Mouse (Mus musculus): ENCODE measurements around the gene Pmel. TPM values are rescaled to one million over a fixed set of nuclear protein-coding genes. Genes with fewer than 3 reads are reported as not detected.
A peak's percentile ranks its signal among the peaks of the same experiment; 100 is the strongest.

The Pmel gene
- polyA plus RNA-seq (2014; fragmentation: Nextera tagmentation; extraction: Ambion mirVana) = 0.34 and 0.87 TPM in 2 replicates

GRCm38 (mm10) chr10:128703895-128704294 lies at the start of gene Pmel:
Gene Pmel (plus strand): TSS chr10:128704195.
- H3K9ac ChIP-seq (ENCODE audit: low read length) = peak within 1 kb of the TSS; percentile 88
- peak within 1 kb of the TSS; percentile 76 for H3K4me3 ChIP-seq (ENCODE audit: low read depth, low read length)
- peaks cover 8% of the 10 kb centered on the region; the same call in 1 of the 2 replicates for H3K4me1 ChIP-seq (ENCODE audit: control insufficient read depth, insufficient read depth, low read length)
- H3K36me3 ChIP-seq (ENCODE audit: control insufficient read depth, insufficient read depth, low read length) = peaks cover 8% of the 10 kb centered on the region; the same call in 1 of the 2 replicates
- DNase-seq (ENCODE audit: low spot score) (no peak), ATAC-seq (ENCODE audit: insufficient number of reproducible peaks, low FRiP score, low TSS enrichment, low read depth) (no peak)
- H3K27me3 ChIP-seq (ENCODE audit: control insufficient read depth, insufficient read depth, low read length) = no peaks in the 10 kb centered on the region
- H3K4me2 ChIP-seq (ENCODE audit: low read depth, severe bottlenecking) = peak within 1 kb of the TSS; percentile 82
- 20% methylated on average over 4 of the region's 4 CpGs for WGBS
- no peaks in the 10 kb centered on the region for H3K9me3 ChIP-seq (ENCODE audit: control insufficient read depth, low read length)
- H3K27ac ChIP-seq (replicated peaks; ENCODE audit: low read depth, low read length) = peak within 1 kb of the TSS; percentile 90

DNA sequence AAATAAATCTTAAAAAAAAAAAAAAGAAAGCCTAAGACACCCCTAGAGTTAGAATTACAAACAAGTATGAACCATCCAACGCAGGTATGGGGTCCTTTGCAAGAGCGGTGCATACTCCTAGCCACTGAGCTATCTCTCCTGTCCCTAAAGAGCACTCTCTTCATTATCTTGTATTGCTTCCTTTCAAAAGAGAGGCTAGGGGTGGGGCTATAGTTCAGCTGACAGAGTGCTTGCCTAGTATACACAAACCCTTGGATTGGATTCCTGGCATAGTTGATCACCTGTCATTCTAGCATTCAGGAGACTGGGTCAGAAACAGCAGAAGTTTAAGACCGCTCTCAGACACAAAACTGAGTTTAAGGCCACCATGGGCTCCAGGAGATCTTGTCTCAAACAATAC lies 48.7 kb upstream of the Pmel start:
- ATAC-seq (ENCODE audit: insufficient number of reproducible peaks, low FRiP score, low TSS enrichment, low read depth) (no peak), DNase-seq (ENCODE audit: low spot score) (no peak)
- no peaks in the 10 kb centered on the region for H3K4me1 ChIP-seq (ENCODE audit: control insufficient read depth, insufficient read depth, low read length)
- no peaks in the 10 kb centered on the region for H3K9me3 ChIP-seq (ENCODE audit: control insufficient read depth, low read length)
- H3K27me3 ChIP-seq (ENCODE audit: control insufficient read depth, insufficient read depth, low read length) = no peaks in the 10 kb centered on the region
- H3K4me2 ChIP-seq (ENCODE audit: low read depth, severe bottlenecking) = no peak overlapping the region
- no peak overlapping the region for H3K4me3 ChIP-seq (ENCODE audit: low read depth, low read length)
- no peak overlapping the region for H3K27ac ChIP-seq (replicated peaks; ENCODE audit: low read depth, low read length)
- H3K36me3 ChIP-seq (ENCODE audit: control insufficient read depth, insufficient read depth, low read length) = no peaks in the 10 kb centered on the region
- no peak overlapping the region for H3K9ac ChIP-seq (ENCODE audit: low read length)
- WGBS = 87% methylated on average over 3 of the region's 3 CpGs

DNA sequence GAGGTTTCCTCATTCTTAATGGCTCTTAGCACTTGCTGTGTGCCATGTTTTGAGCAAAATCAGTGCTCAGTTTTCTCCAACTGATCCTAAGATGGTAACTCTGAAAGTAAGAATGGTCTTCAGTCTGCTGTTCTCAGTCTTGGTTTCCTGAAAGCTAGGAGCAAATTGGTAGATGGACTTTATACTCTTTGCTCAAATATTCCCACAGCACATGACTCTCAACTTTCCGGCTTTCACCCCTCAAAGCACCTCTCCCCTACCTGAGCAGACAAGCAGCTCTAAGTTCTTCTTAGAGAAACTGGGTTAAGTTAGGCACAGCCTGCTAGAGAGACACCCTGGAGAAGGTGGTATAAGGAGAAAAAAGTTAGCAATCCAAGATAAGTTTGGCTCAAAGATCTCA lies 47.3 kb upstream of the Pmel start:
- WGBS = 86% methylated on average over 1 of the region's 1 CpGs
- no peak for DNase-seq (ENCODE audit: low spot score)
- no peak for ATAC-seq (ENCODE audit: insufficient number of reproducible peaks, low FRiP score, low TSS enrichment, low read depth)
- Histone ChIP-seq H3K27ac (replicated peaks; ENCODE audit: low read depth, low read length) (no peak overlapping the region), H3K9ac (ENCODE audit: low read length) (no peak overlapping the region), H3K36me3 (ENCODE audit: control insufficient read depth, insufficient read depth, low read length) (no peaks in the 10 kb centered on the region), H3K4me2 (ENCODE audit: low read depth, severe bottlenecking) (no peak overlapping the region), H3K4me3 (ENCODE audit: low read depth, low read length) (no peak overlapping the region), H3K27me3 (ENCODE audit: control insufficient read depth, insufficient read depth, low read length) (no peaks in the 10 kb centered on the region), H3K4me1 (ENCODE audit: control insufficient read depth, insufficient read depth, low read length) (no peaks in the 10 kb centered on the region), H3K9me3 (ENCODE audit: control insufficient read depth, low read length) (no peaks in the 10 kb centered on the region)

DNA sequence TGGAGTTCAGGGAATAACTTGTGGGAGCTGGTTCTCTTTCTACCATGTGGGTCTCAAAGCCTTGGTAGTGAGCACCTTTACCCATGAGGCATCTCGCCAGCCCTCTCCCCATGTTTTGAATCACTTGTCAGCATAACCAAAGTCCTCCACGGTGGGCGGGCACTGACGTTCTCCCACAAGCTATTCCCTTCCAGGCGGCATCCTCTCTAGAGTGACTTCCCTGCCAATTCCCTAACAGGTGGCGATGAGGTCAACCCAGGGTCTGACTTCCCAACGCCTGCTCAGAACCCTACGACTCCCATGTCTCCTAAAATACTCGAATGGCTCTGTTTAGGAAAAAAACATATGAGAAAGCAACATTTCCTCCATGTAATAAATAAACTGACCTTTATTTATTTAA lies 46.2 kb upstream of the Pmel start:
- no peak for DNase-seq (ENCODE audit: low spot score)
- no peak for ATAC-seq (ENCODE audit: insufficient number of reproducible peaks, low FRiP score, low TSS enrichment, low read depth)
- no peaks in the 10 kb centered on the region for H3K36me3 ChIP-seq (ENCODE audit: control insufficient read depth, insufficient read depth, low read length)
- no peaks in the 10 kb centered on the region for H3K4me1 ChIP-seq (ENCODE audit: control insufficient read depth, insufficient read depth, low read length)
- no peak overlapping the region for H3K27ac ChIP-seq (replicated peaks; ENCODE audit: low read depth, low read length)
- no peak overlapping the region for H3K4me2 ChIP-seq (ENCODE audit: low read depth, severe bottlenecking)
- no peak overlapping the region for H3K4me3 ChIP-seq (ENCODE audit: low read depth, low read length)
- 52% methylated on average over 9 of the region's 9 CpGs for WGBS
- no peak overlapping the region for H3K9ac ChIP-seq (ENCODE audit: low read length)
- no peaks in the 10 kb centered on the region for H3K9me3 ChIP-seq (ENCODE audit: control insufficient read depth, low read length)
- H3K27me3 ChIP-seq (ENCODE audit: control insufficient read depth, insufficient read depth, low read length) = no peaks in the 10 kb centered on the region

GRCm38 (mm10) chr10:128659490-128659889 lies 44.5 kb upstream of the Pmel start:
- Histone ChIP-seq H3K9ac (ENCODE audit: low read length) (no peak overlapping the region), H3K9me3 (ENCODE audit: control insufficient read depth, low read length) (no peaks in the 10 kb centered on the region), H3K36me3 (ENCODE audit: control insufficient read depth, insufficient read depth, low read length) (no peaks in the 10 kb centered on the region), H3K4me3 (ENCODE audit: low read depth, low read length) (no peak overlapping the region), H3K4me1 (ENCODE audit: control insufficient read depth, insufficient read depth, low read length) (no peaks in the 10 kb centered on the region), H3K27ac (replicated peaks; ENCODE audit: low read depth, low read length) (no peak overlapping the region), H3K27me3 (ENCODE audit: control insufficient read depth, insufficient read depth, low read length) (no peaks in the 10 kb centered on the region), H3K4me2 (ENCODE audit: low read depth, severe bottlenecking) (no peak overlapping the region)
- WGBS = 57% methylated on average over 9 of the region's 9 CpGs
- DNase-seq (ENCODE audit: low spot score) = no peak
- ATAC-seq (ENCODE audit: insufficient number of reproducible peaks, low FRiP score, low TSS enrichment, low read depth) = no peak

DNA sequence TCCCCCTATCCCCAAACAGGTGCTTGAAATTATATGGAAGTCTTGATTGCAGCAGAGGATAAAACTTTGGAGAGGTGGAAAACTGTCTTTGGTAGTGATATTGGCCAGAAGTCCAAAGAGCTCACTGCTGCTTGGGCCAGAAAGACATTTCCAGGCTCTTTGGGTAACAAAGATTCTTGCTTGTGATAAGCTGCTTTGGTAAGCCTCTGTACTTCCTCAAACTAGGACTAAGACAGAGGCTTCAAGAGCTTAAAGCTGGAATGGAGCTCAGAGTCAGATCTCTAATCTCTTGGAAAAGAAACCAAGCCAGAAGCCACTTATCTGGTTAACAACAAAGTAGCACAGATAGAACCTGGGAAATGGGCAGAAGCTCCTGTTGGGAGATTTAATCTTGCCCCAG lies 41.5 kb upstream of the Pmel start:
- H3K4me3 ChIP-seq (ENCODE audit: low read depth, low read length) = no peak overlapping the region
- H3K4me1 ChIP-seq (ENCODE audit: control insufficient read depth, insufficient read depth, low read length) = no peaks in the 10 kb centered on the region
- DNase-seq (ENCODE audit: low spot score) (no peak), ATAC-seq (ENCODE audit: insufficient number of reproducible peaks, low FRiP score, low TSS enrichment, low read depth) (no peak)
- no peak overlapping the region for H3K9ac ChIP-seq (ENCODE audit: low read length)
- H3K36me3 ChIP-seq (ENCODE audit: control insufficient read depth, insufficient read depth, low read length) = no peaks in the 10 kb centered on the region
- no peaks in the 10 kb centered on the region for H3K9me3 ChIP-seq (ENCODE audit: control insufficient read depth, low read length)
- no peaks in the 10 kb centered on the region for H3K27me3 ChIP-seq (ENCODE audit: control insufficient read depth, insufficient read depth, low read length)
- no peak overlapping the region for H3K4me2 ChIP-seq (ENCODE audit: low read depth, severe bottlenecking)
- no peak overlapping the region for H3K27ac ChIP-seq (replicated peaks; ENCODE audit: low read depth, low read length)

DNA sequence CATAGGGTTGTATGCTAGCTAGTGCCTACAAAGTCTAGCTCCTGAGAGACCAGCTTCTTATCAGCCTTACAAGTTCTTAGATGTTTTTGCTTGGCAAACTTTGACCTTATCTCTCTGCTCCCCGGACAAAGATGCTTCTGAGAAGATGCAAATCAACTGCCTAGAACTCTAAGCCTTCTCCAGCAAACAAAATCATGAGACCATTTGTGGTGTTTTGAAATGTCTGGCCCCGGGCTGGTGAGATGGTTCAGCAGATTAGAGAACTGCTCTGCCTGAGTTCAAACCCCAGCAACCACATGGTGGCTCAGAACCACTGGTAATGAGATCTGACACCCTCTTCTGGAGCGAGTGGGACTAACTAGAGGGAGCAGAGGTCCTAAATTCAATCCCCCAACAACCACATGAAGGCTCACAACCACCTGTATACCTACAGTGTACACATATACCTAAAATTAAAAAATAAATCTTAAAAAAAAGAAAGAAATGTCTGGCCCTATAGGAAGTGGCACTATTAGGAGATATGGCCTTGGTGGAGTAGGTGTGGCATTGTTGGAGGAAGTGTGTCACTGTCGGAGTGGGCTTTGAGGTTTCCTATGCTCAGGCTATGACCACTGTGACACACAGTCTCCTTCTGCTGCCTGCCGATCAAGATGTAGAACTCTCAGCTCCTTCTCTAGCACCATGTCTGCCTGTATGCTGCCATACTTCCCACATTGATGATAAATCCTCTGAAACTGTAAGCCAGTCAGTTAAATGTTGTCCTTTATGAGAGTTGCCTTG lies 40.4 kb upstream of the Pmel start:
- Histone ChIP-seq H3K4me1 (ENCODE audit: control insufficient read depth, insufficient read depth, low read length) (no peaks in the 10 kb centered on the region), H3K4me2 (ENCODE audit: low read depth, severe bottlenecking) (no peak overlapping the region), H3K27me3 (ENCODE audit: control insufficient read depth, insufficient read depth, low read length) (no peaks in the 10 kb centered on the region), H3K9me3 (ENCODE audit: control insufficient read depth, low read length) (no peaks in the 10 kb centered on the region), H3K27ac (replicated peaks; ENCODE audit: low read depth, low read length) (no peak overlapping the region), H3K4me3 (ENCODE audit: low read depth, low read length) (no peak overlapping the region), H3K36me3 (ENCODE audit: control insufficient read depth, insufficient read depth, low read length) (no peaks in the 10 kb centered on the region), H3K9ac (ENCODE audit: low read length) (no peak overlapping the region)
- DNase-seq (ENCODE audit: low spot score) = no peak
- 71% methylated on average over 5 of the region's 5 CpGs for WGBS
- no peak for ATAC-seq (ENCODE audit: insufficient number of reproducible peaks, low FRiP score, low TSS enrichment, low read depth)

DNA sequence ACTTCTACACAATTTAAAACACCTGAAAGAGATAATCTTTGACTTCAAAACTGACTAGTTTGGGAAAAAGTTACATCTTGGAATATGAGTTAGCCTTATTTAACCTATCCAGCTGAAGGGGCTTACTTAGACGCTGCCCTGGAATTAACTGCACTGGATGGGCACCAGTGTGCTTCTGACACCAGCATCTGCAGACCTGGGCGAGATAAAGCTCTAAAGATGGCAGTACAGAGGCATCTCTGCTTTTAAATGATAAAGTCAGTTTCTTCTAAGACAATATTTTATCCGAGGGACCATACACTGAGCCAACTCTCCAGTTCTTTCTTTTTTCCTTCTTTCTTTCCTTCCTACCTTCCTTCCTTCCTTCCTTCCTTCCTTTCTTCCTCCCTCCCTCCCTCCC lies 39.2 kb upstream of the Pmel start:
- Histone ChIP-seq H3K4me2 (ENCODE audit: low read depth, severe bottlenecking) (no peak overlapping the region), H3K4me3 (ENCODE audit: low read depth, low read length) (no peak overlapping the region), H3K4me1 (ENCODE audit: control insufficient read depth, insufficient read depth, low read length) (no peaks in the 10 kb centered on the region), H3K9ac (ENCODE audit: low read length) (no peak overlapping the region), H3K27me3 (ENCODE audit: control insufficient read depth, insufficient read depth, low read length) (no peaks in the 10 kb centered on the region), H3K36me3 (ENCODE audit: control insufficient read depth, insufficient read depth, low read length) (no peaks in the 10 kb centered on the region), H3K9me3 (ENCODE audit: control insufficient read depth, low read length) (no peaks in the 10 kb centered on the region), H3K27ac (replicated peaks; ENCODE audit: low read depth, low read length) (no peak overlapping the region)
- DNase-seq (ENCODE audit: low spot score) = no peak
- ATAC-seq (ENCODE audit: insufficient number of reproducible peaks, low FRiP score, low TSS enrichment, low read depth) = no peak
- WGBS = 71% methylated on average over 3 of the region's 3 CpGs

DNA sequence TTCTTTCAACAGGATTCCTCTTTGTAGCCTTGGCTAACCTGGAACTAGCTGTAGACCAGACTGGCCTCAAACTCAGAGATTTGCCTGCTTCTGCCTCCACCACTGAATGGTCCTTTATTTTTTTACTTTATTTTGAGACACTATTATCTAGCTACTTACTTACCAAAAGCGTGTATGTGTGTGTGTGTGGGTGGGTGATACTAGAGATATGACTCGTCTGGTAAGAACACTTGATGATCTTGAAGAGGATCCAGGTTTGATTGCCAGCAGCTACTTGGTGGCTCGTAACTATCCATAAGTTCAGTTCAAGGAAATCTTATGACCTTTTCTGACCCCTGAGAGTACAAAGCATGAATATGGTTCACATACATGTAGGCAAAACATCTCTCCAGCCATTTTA lies 38.7 kb upstream of the Pmel start:
- H3K4me2 ChIP-seq (ENCODE audit: low read depth, severe bottlenecking) = no peak overlapping the region
- H3K36me3 ChIP-seq (ENCODE audit: control insufficient read depth, insufficient read depth, low read length) = no peaks in the 10 kb centered on the region
- ATAC-seq (ENCODE audit: insufficient number of reproducible peaks, low FRiP score, low TSS enrichment, low read depth) (no peak), DNase-seq (ENCODE audit: low spot score) (no peak)
- no peak overlapping the region for H3K4me3 ChIP-seq (ENCODE audit: low read depth, low read length)
- H3K4me1 ChIP-seq (ENCODE audit: control insufficient read depth, insufficient read depth, low read length) = no peaks in the 10 kb centered on the region
- no peaks in the 10 kb centered on the region for H3K9me3 ChIP-seq (ENCODE audit: control insufficient read depth, low read length)
- no peaks in the 10 kb centered on the region for H3K27me3 ChIP-seq (ENCODE audit: control insufficient read depth, insufficient read depth, low read length)
- H3K27ac ChIP-seq (replicated peaks; ENCODE audit: low read depth, low read length) = no peak overlapping the region
- 87% methylated on average over 3 of the region's 3 CpGs for WGBS
- H3K9ac ChIP-seq (ENCODE audit: low read length) = no peak overlapping the region

All from limb, embryonic 11.5 days (tissue).